Mouse (Mus musculus) MEL (cell line): Measurements from ENCODE around the gene Tbc1d1. TPM values are rescaled to one million over a fixed set of nuclear protein-coding genes. Genes with fewer than 3 reads are reported as not detected.

ENCODE experiments used
- DNase-seq: peaks from one replicate; pipeline ENCODE4 v3.0.0; 2011; ENCODE audit warnings: low read depth, low spot score
- H3K27ac ChIP-seq: 2 replicates; pipeline ENCODE4 v1.5.1; 2012; ENCODE audit warnings: low read depth, mild to moderate bottlenecking, control low read depth, low read length, moderate library complexity; ENCODE audit not compliant: control insufficient read depth
- H3K27me3 ChIP-seq, 2 experiments: fragments of 150-350 bp in 1 of 2; sonication (generic) in 1 of 2; 2 replicates each; pipeline ENCODE4 v1.6.1; 2012; ENCODE audit warnings: low read length in 2 of 2, mild to moderate bottlenecking in 2 of 2, improper control_type of control experiment in 1 of 2, moderate library complexity in 1 of 2; ENCODE audit not compliant: insufficient read depth in 2 of 2, control insufficient read depth in 1 of 2
- H3K36me3 ChIP-seq, 2 experiments: 2 replicates each; pipeline ENCODE4 v1.6.1; 2012 to 2014; ENCODE audit warnings: low read length in 2 of 2, improper control_type of control experiment in 1 of 2, inconsistent platforms in 1 of 2, mild to moderate bottlenecking in 1 of 2; ENCODE audit not compliant: insufficient read depth in 2 of 2, control insufficient read depth in 1 of 2
- H3K4me1 ChIP-seq, 2 experiments: fragments of 150-350 bp in 1 of 2; sonication (generic) in 1 of 2; 2 replicates each; pipeline ENCODE4 v1.6.1; 2012; ENCODE audit warnings: low read length in 2 of 2, improper control_type of control experiment in 1 of 2, mild to moderate bottlenecking in 1 of 2; ENCODE audit not compliant: insufficient read depth in 2 of 2, control insufficient read depth in 1 of 2
- H3K4me3 ChIP-seq, 2 experiments: fragments of 150-350 bp in 1 of 2; sonication (generic) in 1 of 2; 2 replicates each; pipeline ENCODE4 v1.5.1; 2012; ENCODE audit warnings: low read depth in 2 of 2, low read length in 2 of 2, mild to moderate bottlenecking in 2 of 2, moderate library complexity in 2 of 2, control low read depth in 1 of 2, improper control_type of control experiment in 1 of 2; ENCODE audit not compliant: control insufficient read depth in 1 of 2, insufficient read depth in 1 of 2
- H3K79me2 ChIP-seq: 2 replicates; pipeline ENCODE4 v1.6.1; 2012; ENCODE audit warnings: mild to moderate bottlenecking, low read length, moderate library complexity; ENCODE audit not compliant: control insufficient read depth, poor library complexity, insufficient read depth
- H3K9ac ChIP-seq: 2 replicates; pipeline ENCODE4 v1.6.1; 2012; ENCODE audit warnings: low read depth, mild to moderate bottlenecking, control low read depth, low read length, moderate library complexity; ENCODE audit not compliant: control insufficient read depth, poor library complexity, severe bottlenecking
- H3K9me3 ChIP-seq: fragments of 150-350 bp; sonication (generic); replicated peaks from 2 replicates; pipeline ENCODE4 v1.6.1; 2012; ENCODE audit warnings: mild to moderate bottlenecking, low read length, improper control_type of control experiment, moderate library complexity; ENCODE audit not compliant: insufficient read depth
- CHD1 ChIP-seq: IDR thresholded peaks from 2 replicates; pipeline ENCODE4 v1.6.1; 2012; ENCODE audit warnings: low read depth, mild to moderate bottlenecking, inconsistent platforms, low read length, improper control_type of control experiment
- CHD2 ChIP-seq: IDR thresholded peaks from 2 replicates; pipeline ENCODE4 v1.6.1; 2011; ENCODE audit warnings: low read length, improper control_type of control experiment
- CTCF ChIP-seq, 3 experiments: IDR thresholded peaks in 2 of 3; conservative IDR thresholded peaks in 1 of 3; 2 replicates each; pipeline ENCODE4 v1.5.1; 2011 to 2012; ENCODE audit warnings: low read length in 3 of 3, low read depth in 2 of 3, mild to moderate bottlenecking in 2 of 3, improper control_type of control experiment in 1 of 3, inconsistent platforms in 1 of 3, mixed read lengths in 1 of 3, moderate library complexity in 1 of 3; ENCODE audit not compliant: control insufficient read depth in 1 of 3, insufficient read depth in 1 of 3, poor library complexity in 1 of 3, severe bottlenecking in 1 of 3
- E2F4 ChIP-seq: IDR thresholded peaks from 2 replicates; pipeline ENCODE4 v1.6.1; 2011; ENCODE audit warnings: low read depth, low read length, improper control_type of control experiment, borderline replicate concordance
- ELF1 ChIP-seq: IDR thresholded peaks from 2 replicates; pipeline ENCODE4 v1.6.1; 2014; ENCODE audit warnings: low read depth, mild to moderate bottlenecking, inconsistent platforms, low read length, improper control_type of control experiment, moderate library complexity
- EP300 ChIP-seq, 2 experiments: IDR thresholded peaks; 2 replicates each; pipeline ENCODE4 v1.6.1; 2011; ENCODE audit warnings: improper control_type of control experiment in 2 of 2, low read length in 2 of 2, low read depth in 1 of 2, mild to moderate bottlenecking in 1 of 2
- ETS1 ChIP-seq: IDR thresholded peaks from 2 replicates; pipeline ENCODE4 v1.6.1; 2012; ENCODE audit warnings: low read depth, mild to moderate bottlenecking, inconsistent platforms, low read length, improper control_type of control experiment, moderate library complexity
- GABPA ChIP-seq: IDR thresholded peaks from 2 replicates; pipeline ENCODE4 v1.6.1; 2012; ENCODE audit warnings: low read depth, mild to moderate bottlenecking, inconsistent platforms, low read length, improper control_type of control experiment, moderate library complexity
- HCFC1 ChIP-seq: IDR thresholded peaks from 2 replicates; pipeline ENCODE4 v1.6.1; 2012; ENCODE audit warnings: low read depth, mild to moderate bottlenecking, inconsistent platforms, low read length, improper control_type of control experiment, moderate library complexity
- JUND ChIP-seq: IDR thresholded peaks from 2 replicates; pipeline ENCODE4 v1.6.1; 2011; ENCODE audit warnings: low read depth, mild to moderate bottlenecking, improper control_type of control experiment, low read length
- MAFK ChIP-seq: IDR thresholded peaks from 2 replicates; pipeline ENCODE4 v1.6.1; 2011; ENCODE audit warnings: low read depth, mild to moderate bottlenecking, low read length, improper control_type of control experiment, borderline replicate concordance
- MAX ChIP-seq: IDR thresholded peaks from 2 replicates; pipeline ENCODE4 v1.6.1; 2011; ENCODE audit warnings: low read length, improper control_type of control experiment
- MEF2A ChIP-seq: IDR thresholded peaks from 2 replicates; pipeline ENCODE4 v1.6.1; 2014; ENCODE audit warnings: low read depth, mild to moderate bottlenecking, inconsistent platforms, low read length, improper control_type of control experiment; ENCODE audit not compliant: poor library complexity, insufficient replicate concordance, severe bottlenecking; ENCODE audit errors: extremely low read depth
- MYC ChIP-seq: IDR thresholded peaks from 2 replicates; pipeline ENCODE4 v1.6.1; 2011; ENCODE audit warnings: low read depth, mild to moderate bottlenecking, low read length, improper control_type of control experiment, moderate library complexity
- NELFE ChIP-seq: IDR thresholded peaks from 2 replicates; pipeline ENCODE4 v1.6.1; 2011; ENCODE audit warnings: low read depth, low read length, improper control_type of control experiment
- POLR2A ChIP-seq, 2 experiments: IDR thresholded peaks; 2 replicates each; pipeline ENCODE4 v1.6.1; 2011 to 2012; ENCODE audit warnings: low read length in 2 of 2, mild to moderate bottlenecking in 2 of 2, control low read depth in 1 of 2, improper control_type of control experiment in 1 of 2, low read depth in 1 of 2, moderate library complexity in 1 of 2; ENCODE audit not compliant: control insufficient read depth in 1 of 2, insufficient read depth in 1 of 2, poor library complexity in 1 of 2
- POLR2AphosphoS5 ChIP-seq: IDR thresholded peaks from 2 replicates; pipeline ENCODE4 v1.6.1; 2012; ENCODE audit warnings: low read depth, borderline replicate concordance, mild to moderate bottlenecking, inconsistent platforms, low read length, moderate library complexity, mixed read lengths
- RAD21 ChIP-seq: IDR thresholded peaks from 2 replicates; pipeline ENCODE4 v1.6.1; 2011; ENCODE audit warnings: mild to moderate bottlenecking, low read depth, low read length, improper control_type of control experiment
- RCOR1 ChIP-seq: IDR thresholded peaks from 2 replicates; pipeline ENCODE4 v1.6.1; 2012; ENCODE audit warnings: low read depth, mild to moderate bottlenecking, inconsistent platforms, low read length, improper control_type of control experiment
- SIN3A ChIP-seq: IDR thresholded peaks from 2 replicates; pipeline ENCODE4 v1.6.1; 2012; ENCODE audit warnings: low read length, improper control_type of control experiment, inconsistent platforms
- SMC3 ChIP-seq: IDR thresholded peaks from 2 replicates; pipeline ENCODE4 v1.6.1; 2011; ENCODE audit warnings: low read depth, low read length, improper control_type of control experiment
- TAL1 ChIP-seq: IDR thresholded peaks from 2 replicates; pipeline ENCODE4 v1.6.1; 2012; ENCODE audit warnings: mild to moderate bottlenecking, inconsistent platforms, low read length, moderate library complexity, mixed read lengths
- TCF12 ChIP-seq: IDR thresholded peaks from 2 replicates; pipeline ENCODE4 v1.6.1; 2014; ENCODE audit warnings: low read depth, mild to moderate bottlenecking, inconsistent platforms, low read length, improper control_type of control experiment, moderate library complexity
- UBTF ChIP-seq: IDR thresholded peaks from 2 replicates; pipeline ENCODE4 v1.6.1; 2012; ENCODE audit warnings: low read depth, mild to moderate bottlenecking, inconsistent platforms, low read length, improper control_type of control experiment, moderate library complexity, borderline replicate concordance; ENCODE audit not compliant: insufficient read depth
- USF1 ChIP-seq: IDR thresholded peaks from 2 replicates; pipeline ENCODE4 v1.6.1; 2014; ENCODE audit warnings: low read depth, mild to moderate bottlenecking, inconsistent platforms, low read length, improper control_type of control experiment, moderate library complexity
- USF2 ChIP-seq, 2 experiments: IDR thresholded peaks; 2 replicates each; pipeline ENCODE4 v1.6.1; 2011 to 2012; ENCODE audit warnings: improper control_type of control experiment in 2 of 2, low read length in 2 of 2, borderline replicate concordance in 1 of 2, inconsistent platforms in 1 of 2, low read depth in 1 of 2, mild to moderate bottlenecking in 1 of 2; ENCODE audit not compliant: insufficient read depth in 1 of 2
- ZKSCAN1 ChIP-seq: IDR thresholded peaks from 2 replicates; pipeline ENCODE4 v1.6.1; 2012; ENCODE audit warnings: low read depth, mild to moderate bottlenecking, inconsistent platforms, low read length, improper control_type of control experiment, moderate library complexity
- ZMIZ1 ChIP-seq: IDR thresholded peaks from 2 replicates; pipeline ENCODE4 v1.6.1; 2012; ENCODE audit warnings: low read depth, mild to moderate bottlenecking, inconsistent platforms, low read length, improper control_type of control experiment, moderate library complexity
- ZNF384 ChIP-seq: IDR thresholded peaks from 2 replicates; pipeline ENCODE4 v1.6.1; 2012; ENCODE audit warnings: low read depth, mild to moderate bottlenecking, inconsistent platforms, low read length, improper control_type of control experiment
- polyA plus RNA-seq, 2 experiments: library from polyadenylated mRNA; stranded (reverse) in 1 of 2; unstranded in 1 of 2; fragments of >175 nt in 1 of 2; fragments of >200 nt in 1 of 2; gene quantifications; 2 replicates each; pipeline versions ENCODE4 v1.2.1 to v1.2.4; 2012; ENCODE audit warnings: low replicate concordance in 2 of 2, low read depth in 1 of 2; ENCODE audit not compliant: insufficient read length in 2 of 2, insufficient read depth in 1 of 2, missing spikeins in 1 of 2
- total RNA-seq: library from RNA; depleted of rRNA; stranded (reverse); fragments of 300-350 nt; gene quantifications from 2 replicates; pipeline ENCODE4 v1.2.3, GENCODE M21; 2012

Gene Tbc1d1
- total and polyA plus RNA-seq, 3 experiments, result 22.5 to 24.4 TPM; not detected in 1

DNA sequence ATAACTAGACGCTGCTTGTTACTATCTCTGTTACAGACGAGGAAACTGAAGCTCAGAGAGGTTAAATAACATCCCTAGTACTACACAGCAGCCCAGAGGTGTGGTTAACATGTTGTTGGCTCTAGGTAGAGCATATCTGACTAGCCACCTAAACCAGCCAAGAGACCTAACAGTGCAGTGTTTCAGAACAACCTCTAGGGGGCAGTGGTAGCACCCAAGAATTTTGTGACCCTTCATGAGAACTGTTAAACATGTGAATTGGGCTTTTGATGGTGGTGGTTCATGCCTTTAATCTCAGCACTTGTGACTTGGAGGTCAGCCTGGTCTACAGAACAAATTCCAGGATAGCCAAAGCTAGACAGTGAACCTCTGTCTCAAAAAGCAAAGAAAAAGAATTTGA lies 46.2 kb downstream of the Tbc1d1 start:
- peak; percentile 78 for DNase-seq
- TF ChIP-seq CTCF (IDR thresholded peaks at IDR 0.05 in 2 of 3, conservative IDR thresholded peaks at IDR 0.05 in 1 of 3; ENCODE audit: control insufficient read depth in 1 of 3, insufficient read depth in 1 of 3, low read depth in 2 of 3, low read length in 3 of 3, poor library complexity in 1 of 3, severe bottlenecking in 1 of 3) (peak; percentile 64 to 96 (median 83)), RAD21 (peak; percentile 65), USF1 (no peak), ZKSCAN1 (no peak), GABPA (no peak), RCOR1 (no peak), POLR2AphosphoS5 (no peak), SMC3 (peak; percentile 65), POLR2A (IDR thresholded peaks at IDR 0.05; ENCODE audit: control insufficient read depth in 1 of 2, insufficient read depth in 1 of 2, low read depth in 1 of 2, low read length in 2 of 2, poor library complexity in 1 of 2) (no peak), UBTF (no peak), NELFE (no peak), HCFC1 (no peak), SIN3A (0 out of 2 replicates have a peak, but pooled peaks have one; percentile 26)
- H3K36me3 ChIP-seq, result peaks cover 0 to 10% of the 10 kb centered on the region in 2 experiments; a peak in 2 of 4 replicates
- H3K27me3 ChIP-seq, result no peaks in the 10 kb centered on the region
- no peaks in the 10 kb centered on the region for H3K9me3 ChIP-seq
- no peak overlapping the region for H3K4me3 ChIP-seq
- no peak overlapping the region for H3K27ac ChIP-seq
- H3K4me1 ChIP-seq, result peaks cover 0 to 8% of the 10 kb centered on the region in 2 experiments; a peak in 2 of 4 replicates
- H3K9ac ChIP-seq, result no peak overlapping the region
- no peaks in the 10 kb centered on the region for H3K79me2 ChIP-seq

GRCm38 (mm10) chr5:64205610-64206009 lies 49.5 kb downstream of the Tbc1d1 start:
- H3K9me3 ChIP-seq, result no peaks in the 10 kb centered on the region
- H3K9ac ChIP-seq, result no peak overlapping the region
- H3K4me3 ChIP-seq, result no peak overlapping the region
- H3K27me3 ChIP-seq, result no peaks in the 10 kb centered on the region
- peak; percentile 36 for DNase-seq
- H3K27ac ChIP-seq, result no peak overlapping the region
- peaks cover 0 to 10% of the 10 kb centered on the region in 2 experiments; a peak in 2 of 4 replicates for H3K36me3 ChIP-seq
- peaks cover 0 to 8% of the 10 kb centered on the region in 2 experiments; a peak in 2 of 4 replicates for H3K4me1 ChIP-seq
- no peaks in the 10 kb centered on the region for H3K79me2 ChIP-seq
- TF ChIP-seq ZMIZ1, result no peak
- no peak for TF ChIP-seq POLR2AphosphoS5
- TF ChIP-seq EP300 (IDR thresholded peaks at IDR 0.05; ENCODE audit: low read depth in 1 of 2, low read length in 2 of 2), result 0 out of 4 replicates have a peak, but pooled peaks of 1 of the 2 experiments have one; percentile 11
- TF ChIP-seq MAX, result 0 out of 2 replicates have a peak, but pooled peaks have one; percentile 14
- no peak for TF ChIP-seq HCFC1
- 0 out of 2 replicates have a peak, but pooled peaks have one; percentile 19 for TF ChIP-seq SIN3A
- TF ChIP-seq ELF1, result no peak
- TF ChIP-seq TAL1, result no peak
- no peak for TF ChIP-seq CHD1
- TF ChIP-seq CHD2, result no peak
- TF ChIP-seq USF2 (IDR thresholded peaks at IDR 0.05; ENCODE audit: borderline replicate concordance in 1 of 2, insufficient read depth in 1 of 2, low read depth in 1 of 2, low read length in 2 of 2), result peak in 1 of 2 experiments; percentile 65; a peak in 1 of 4 replicates
- TF ChIP-seq USF1, result peak; percentile 82
- TF ChIP-seq TCF12, result no peak
- no peak for TF ChIP-seq ETS1
- peak; percentile 11; the same call in 1 of the 2 replicates for TF ChIP-seq MAFK
- no peak for TF ChIP-seq JUND
- TF ChIP-seq ZNF384, result 0 out of 2 replicates have a peak, but pooled peaks have one; percentile 22
- TF ChIP-seq RAD21, result no peak
- TF ChIP-seq RCOR1, result peak; percentile 37; the same call in 1 of the 2 replicates
- TF ChIP-seq MEF2A, result no peak
- no peak for TF ChIP-seq E2F4
- TF ChIP-seq NELFE, result no peak
- TF ChIP-seq ZKSCAN1, result no peak
- TF ChIP-seq MYC, result no peak
- no peak for TF ChIP-seq POLR2A (IDR thresholded peaks at IDR 0.05; ENCODE audit: control insufficient read depth in 1 of 2, insufficient read depth in 1 of 2, low read depth in 1 of 2, low read length in 2 of 2, poor library complexity in 1 of 2)
